Mouse (Mus musculus): ENCODE results near the gene Rapgef4.

- no peak for TF ChIP-seq CTCF (IDR thresholded peaks at IDR 0.05; ENCODE audit: borderline replicate concordance, extremely low read depth, insufficient read depth, insufficient read length)
- TF ChIP-seq POLR2A (IDR thresholded peaks at IDR 0.05; ENCODE audit: borderline replicate concordance, extremely low read depth, insufficient read depth, insufficient read length, poor library complexity, severe bottlenecking) = no peak
These were observed 253.0 kb downstream of the Rapgef4 start for GRCm38 (mm10) chr2:72234085-72234484.

Measured in brain, embryonic 14.5 days (tissue).